Mouse (Mus musculus) CH12.LX (cell line): Measurements from ENCODE around the gene Olfr1257. TPM values are rescaled to one million over a fixed set of nuclear protein-coding genes. Genes with fewer than 3 reads are reported as not detected.

ENCODE experiments used
- DNase-seq: peaks from one replicate; pipeline ENCODE4 v3.0.0-alpha.2; 2013; ENCODE audit errors: extremely low read depth
- H3K27ac ChIP-seq: 2 replicates; pipeline ENCODE4 v1.5.1; 2012; ENCODE audit warnings: low read depth, mild to moderate bottlenecking, control low read depth, moderate library complexity; ENCODE audit not compliant: insufficient read depth
- H3K27me3 ChIP-seq: replicated peaks from 2 replicates; pipeline ENCODE3; 2012; ENCODE audit warnings: inconsistent platforms
- H3K36me3 ChIP-seq, 2 experiments: replicated peaks in 1 of 2; 2 replicates each; pipeline versions ENCODE3 to v1.6.1; 2012; ENCODE audit warnings: inconsistent platforms in 1 of 2, low read length in 1 of 2, mild to moderate bottlenecking in 1 of 2, mixed read lengths in 1 of 2, moderate library complexity in 1 of 2; ENCODE audit not compliant: control insufficient read depth in 1 of 2, insufficient read depth in 1 of 2
- H3K4me1 ChIP-seq, 2 experiments: 2 replicates each; pipeline ENCODE4 v1.6.1; 2012; ENCODE audit warnings: inconsistent platforms in 1 of 2, moderate library complexity in 1 of 2; ENCODE audit not compliant: insufficient read depth in 2 of 2, control insufficient read depth in 1 of 2
- H3K4me2 ChIP-seq: 2 replicates; pipeline ENCODE4 v1.6.1; 2012; ENCODE audit warnings: low read depth, mild to moderate bottlenecking, control low read depth; ENCODE audit not compliant: poor library complexity, insufficient read depth, severe bottlenecking
- H3K4me3 ChIP-seq, 3 experiments: fragments of 150-350 bp in 1 of 3; sonication (generic) in 1 of 3; replicated peaks in 1 of 3; 2 replicates each; pipeline versions ENCODE3 to v1.5.1; 2011 to 2012; ENCODE audit warnings: low read depth in 2 of 3, low read length in 2 of 3, mild to moderate bottlenecking in 2 of 3, moderate library complexity in 2 of 3, control low read depth in 1 of 3, improper control_type of control experiment in 1 of 3, inconsistent platforms in 1 of 3, mixed read lengths in 1 of 3; ENCODE audit not compliant: poor library complexity in 1 of 3
- H3K79me2 ChIP-seq: replicated peaks from 2 replicates; pipeline ENCODE4 v1.6.1; 2012; ENCODE audit warnings: mild to moderate bottlenecking, moderate library complexity; ENCODE audit not compliant: control insufficient read depth, poor library complexity, insufficient read depth, severe bottlenecking; ENCODE audit errors: extremely low read depth
- H3K9ac ChIP-seq: 2 replicates; pipeline ENCODE4 v1.6.1; 2012; ENCODE audit warnings: low read depth, mild to moderate bottlenecking, control low read depth, moderate library complexity; ENCODE audit not compliant: insufficient read depth
- H3K9me3 ChIP-seq: replicated peaks from 2 replicates; pipeline ENCODE3; 2012; ENCODE audit warnings: low read length, inconsistent platforms, mixed read lengths
- ELF1 ChIP-seq: IDR thresholded peaks from 2 replicates; pipeline ENCODE4 v1.6.1; 2014; ENCODE audit warnings: low read depth, mild to moderate bottlenecking, inconsistent platforms, low read length, improper control_type of control experiment
- ETS1 ChIP-seq: conservative IDR thresholded peaks from 2 replicates; pipeline ENCODE4 v1.6.1; 2012; ENCODE audit warnings: low read depth, mild to moderate bottlenecking, inconsistent platforms, low read length, improper control_type of control experiment, moderate library complexity
- HCFC1 ChIP-seq: IDR thresholded peaks from 2 replicates; pipeline ENCODE4 v1.6.1; 2012; ENCODE audit warnings: low read depth, mild to moderate bottlenecking, inconsistent platforms, low read length, improper control_type of control experiment
- IRF4 ChIP-seq: IDR thresholded peaks from 2 replicates; pipeline ENCODE4 v1.6.1; 2014; ENCODE audit warnings: low read depth, mild to moderate bottlenecking, inconsistent platforms, low read length, improper control_type of control experiment
- JUN ChIP-seq: IDR thresholded peaks from 2 replicates; pipeline ENCODE4 v1.6.1; 2011; ENCODE audit warnings: low read depth, mild to moderate bottlenecking, low read length, improper control_type of control experiment, moderate library complexity; ENCODE audit not compliant: insufficient read depth
- JUND ChIP-seq: conservative IDR thresholded peaks from 2 replicates; pipeline ENCODE4 v1.6.1; 2011; ENCODE audit warnings: low read depth, low read length, improper control_type of control experiment
- MAX ChIP-seq: IDR thresholded peaks from 2 replicates; pipeline ENCODE4 v1.6.1; 2011; ENCODE audit warnings: low read length, improper control_type of control experiment
- MAZ ChIP-seq: IDR thresholded peaks from 2 replicates; pipeline ENCODE4 v1.6.1; 2012; ENCODE audit warnings: low read depth, mild to moderate bottlenecking, inconsistent platforms, low read length, improper control_type of control experiment, moderate library complexity
- MXI1 ChIP-seq: IDR thresholded peaks from 2 replicates; pipeline ENCODE4 v1.6.1; 2011; ENCODE audit warnings: mild to moderate bottlenecking, low read depth, low read length, improper control_type of control experiment
- MYC ChIP-seq: IDR thresholded peaks from 2 replicates; pipeline ENCODE4 v1.6.1; 2011; ENCODE audit warnings: low read depth, mild to moderate bottlenecking, improper control_type of control experiment, low read length
- NRF1 ChIP-seq: IDR thresholded peaks from 2 replicates; pipeline ENCODE4 v1.6.1; 2014; ENCODE audit warnings: low read depth, mild to moderate bottlenecking, inconsistent platforms, low read length, improper control_type of control experiment, moderate library complexity
- POLR2A ChIP-seq: IDR thresholded peaks from 2 replicates; pipeline ENCODE4 v1.6.1; 2011; ENCODE audit warnings: low read depth, mild to moderate bottlenecking, improper control_type of control experiment, low read length
- POLR2AphosphoS2 ChIP-seq: IDR thresholded peaks from 2 replicates; pipeline ENCODE4 v1.6.1; 2011; ENCODE audit warnings: low read depth, low read length, improper control_type of control experiment
- RAD21 ChIP-seq: IDR thresholded peaks from 2 replicates; pipeline ENCODE4 v1.6.1; 2011; ENCODE audit warnings: low read depth, mild to moderate bottlenecking, low read length, improper control_type of control experiment, moderate library complexity
- SMC3 ChIP-seq: IDR thresholded peaks from 2 replicates; pipeline ENCODE4 v1.6.1; 2011; ENCODE audit warnings: low read depth, low read length, improper control_type of control experiment
- USF1 ChIP-seq: IDR thresholded peaks from 2 replicates; pipeline ENCODE4 v1.6.1; 2014; ENCODE audit warnings: low read depth, mild to moderate bottlenecking, inconsistent platforms, low read length, improper control_type of control experiment
- ZKSCAN1 ChIP-seq: IDR thresholded peaks from 2 replicates; pipeline ENCODE4 v1.6.1; 2012; ENCODE audit warnings: low read depth, inconsistent platforms, low read length, improper control_type of control experiment, borderline replicate concordance
- ZMIZ1 ChIP-seq: IDR thresholded peaks from 2 replicates; pipeline ENCODE4 v1.6.1; 2012; ENCODE audit warnings: low read depth, mild to moderate bottlenecking, inconsistent platforms, low read length, improper control_type of control experiment
- ZNF384 ChIP-seq: IDR thresholded peaks from 2 replicates; pipeline ENCODE4 v1.6.1; 2012; ENCODE audit warnings: low read depth, low read length, improper control_type of control experiment, inconsistent platforms
- dilution Hi-C: fragments of 300-500 bp; cut with MboI; formaldehyde crosslinking; loops from 2 replicates; pipeline ENCODE4 v1.14.3; 2020; ENCODE audit warnings: low sequenced_read_pairs; ENCODE audit not compliant: extremely low pct_unique_long_range_greater_than_20kb, extremely low pct_ligation_motif_present
- in situ Hi-C: fragments of 300-500 bp; cut with MboI; formaldehyde crosslinking; loops from 3 replicates; pipeline ENCODE4 v1.14.3; 2019; ENCODE audit warnings: low sequenced_read_pairs, low pct_ligation_motif_present, low pct_unique_long_range_greater_than_20kb, mixed read lengths
- polyA plus RNA-seq: library from polyadenylated mRNA; unstranded; fragments of >175 nt; gene quantifications from 2 replicates; pipeline ENCODE4 v1.2.1, GENCODE M21; 2012; ENCODE audit warnings: low read depth; ENCODE audit not compliant: insufficient read length
- total RNA-seq, 2 experiments: library from RNA; depleted of rRNA; stranded (reverse); fragments of 300-350 nt in 1 of 2; fragments of >200 nt in 1 of 2; gene quantifications; 2 replicates each; pipeline ENCODE4 v1.2.3; 2012 to 2014

The Olfr1257 gene
- total and polyA plus RNA-seq, 3 experiments, result not detected

DNA sequence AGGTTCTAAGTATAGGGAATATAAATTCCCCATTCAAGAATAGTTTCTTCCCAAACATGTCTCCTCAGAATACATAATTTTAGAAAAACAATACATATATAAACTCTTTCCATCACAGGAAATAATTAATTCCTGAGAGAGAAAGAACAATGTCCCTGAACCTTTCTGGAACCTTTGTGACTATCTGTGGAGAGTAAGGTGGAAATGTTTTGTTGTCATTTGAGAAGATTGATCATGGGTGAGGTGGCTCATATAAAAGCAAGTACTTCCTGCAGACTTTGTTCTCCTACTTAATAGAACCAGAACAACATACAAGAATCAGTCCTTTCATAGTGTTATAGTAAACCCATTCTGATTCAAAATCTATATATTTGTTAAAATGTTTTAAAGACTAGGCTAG is 48.8 kb downstream of the Olfr1257 start, which contains the start of gene Olfr1258:
Olfr1258 (plus strand) TSS at position 301 of the 400 bp plus-strand sequence.
- Histone ChIP-seq H3K4me1 (no peaks in the 10 kb centered on the region), H3K9ac (no peak within 1 kb of the TSS), H3K27me3 (no peaks in the 10 kb centered on the region), H3K79me2 (no peaks in the 10 kb centered on the region), H3K9me3 (no peaks in the 10 kb centered on the region), H3K27ac (no peak within 1 kb of the TSS), H3K36me3 (no peaks in the 10 kb centered on the region), H3K4me3 (no peak within 1 kb of the TSS), H3K4me2 (no peak within 1 kb of the TSS)
- TF ChIP-seq POLR2A (no peak), NRF1 (no peak), ZMIZ1 (no peak), ETS1 (no peak), IRF4 (no peak), HCFC1 (no peak), POLR2AphosphoS2 (no peak), MAZ (no peak), JUN (no peak), MAX (no peak), USF1 (no peak), JUND (no peak), ZKSCAN1 (no peak), RAD21 (no peak), ELF1 (no peak), MXI1 (no peak), SMC3 (no peak), ZNF384 (no peak), MYC (no peak)
- no peak for DNase-seq
- dilution Hi-C loops, result no loop called here
- in situ Hi-C loops, result no loop called here

Other genes starting within 250 kb of the Olfr1257 start
- not detected in 2 replicates for gene Olfr1249, start 243.5 kb upstream of the Olfr1257 start, total RNA-seq (2012; rRNA removed)
- gene Olfr1249, start 243.5 kb upstream of the Olfr1257 start, total RNA-seq (2014; rRNA removed), result not detected in 2 replicates
- gene Olfr1249, start 243.5 kb upstream of the Olfr1257 start, polyA plus RNA-seq, result not detected in 2 replicates
- 0.04 TPM in 1 of 2 replicates, not detected in the other for gene Olfr1250, start 217.0 kb upstream of the Olfr1257 start, total RNA-seq (2012; rRNA removed)
- gene Olfr1250, start 217.0 kb upstream of the Olfr1257 start, total RNA-seq (2014; rRNA removed), result not detected in 2 replicates
- not detected in 2 replicates for gene Olfr1250, start 217.0 kb upstream of the Olfr1257 start, polyA plus RNA-seq
- not detected in 2 replicates for gene Olfr1251, start 206.5 kb upstream of the Olfr1257 start, total RNA-seq (2012; rRNA removed)
- gene Olfr1251, start 206.5 kb upstream of the Olfr1257 start, total RNA-seq (2014; rRNA removed), result not detected in 2 replicates
- gene Olfr1251, start 206.5 kb upstream of the Olfr1257 start, polyA plus RNA-seq, result not detected in 2 replicates
- gene Olfr1252, start 153.4 kb upstream of the Olfr1257 start, total RNA-seq (2012; rRNA removed), result not detected in 2 replicates
- not detected in 2 replicates for gene Olfr1252, start 153.4 kb upstream of the Olfr1257 start, total RNA-seq (2014; rRNA removed)
- gene Olfr1252, start 153.4 kb upstream of the Olfr1257 start, polyA plus RNA-seq, result not detected in 2 replicates
- gene Olfr1253, start 121.3 kb upstream of the Olfr1257 start, total RNA-seq (2012; rRNA removed), result not detected in 2 replicates
- not detected in 2 replicates for gene Olfr1253, start 121.3 kb upstream of the Olfr1257 start, total RNA-seq (2014; rRNA removed)
- not detected in 2 replicates for gene Olfr1253, start 121.3 kb upstream of the Olfr1257 start, polyA plus RNA-seq
- gene Olfr1254, start 84.8 kb upstream of the Olfr1257 start, total RNA-seq (2012; rRNA removed), result not detected in 2 replicates
- gene Olfr1254, start 84.8 kb upstream of the Olfr1257 start, total RNA-seq (2014; rRNA removed), result not detected in 2 replicates
- gene Olfr1254, start 84.8 kb upstream of the Olfr1257 start, polyA plus RNA-seq, result not detected in 2 replicates
- gene Olfr1255, start 66.4 kb upstream of the Olfr1257 start, total RNA-seq (2012; rRNA removed), result not detected in 2 replicates
- gene Olfr1255, start 66.4 kb upstream of the Olfr1257 start, total RNA-seq (2014; rRNA removed), result not detected in 2 replicates
- gene Olfr1255, start 66.4 kb upstream of the Olfr1257 start, polyA plus RNA-seq, result not detected in 2 replicates
- gene Olfr1256, start 36.9 kb upstream of the Olfr1257 start, total RNA-seq (2012; rRNA removed), result not detected in 2 replicates
- not detected in 2 replicates for gene Olfr1256, start 36.9 kb upstream of the Olfr1257 start, total RNA-seq (2014; rRNA removed)
- not detected in 2 replicates for gene Olfr1256, start 36.9 kb upstream of the Olfr1257 start, polyA plus RNA-seq
- gene Olfr48, start 30.2 kb upstream of the Olfr1257 start, total RNA-seq (2012; rRNA removed), result not detected in 2 replicates
- gene Olfr48, start 30.2 kb upstream of the Olfr1257 start, total RNA-seq (2014; rRNA removed), result not detected in 2 replicates
- not detected in 2 replicates for gene Olfr48, start 30.2 kb upstream of the Olfr1257 start, polyA plus RNA-seq
- not detected in 2 replicates for gene Olfr1258, start 48.9 kb downstream of the Olfr1257 start, total RNA-seq (2012; rRNA removed)
- gene Olfr1258, start 48.9 kb downstream of the Olfr1257 start, total RNA-seq (2014; rRNA removed), result not detected in 2 replicates
- not detected in 2 replicates for gene Olfr1258, start 48.9 kb downstream of the Olfr1257 start, polyA plus RNA-seq
- gene Olfr1259, start 70.2 kb downstream of the Olfr1257 start, total RNA-seq (2012; rRNA removed), result 0.21 and 0.34 TPM in 2 replicates
- not detected in 2 replicates for gene Olfr1259, start 70.2 kb downstream of the Olfr1257 start, total RNA-seq (2014; rRNA removed)
- gene Olfr1259, start 70.2 kb downstream of the Olfr1257 start, polyA plus RNA-seq, result not detected in 2 replicates
- not detected in 2 replicates for gene Olfr1260, start 95.9 kb downstream of the Olfr1257 start, total RNA-seq (2012; rRNA removed)
- gene Olfr1260, start 95.9 kb downstream of the Olfr1257 start, total RNA-seq (2014; rRNA removed), result not detected in 2 replicates
- gene Olfr1260, start 95.9 kb downstream of the Olfr1257 start, polyA plus RNA-seq, result not detected in 2 replicates
- not detected in 2 replicates for gene Olfr1261, start 112.8 kb downstream of the Olfr1257 start, total RNA-seq (2012; rRNA removed)
- not detected in 2 replicates for gene Olfr1261, start 112.8 kb downstream of the Olfr1257 start, total RNA-seq (2014; rRNA removed)
- not detected in 2 replicates for gene Olfr1261, start 112.8 kb downstream of the Olfr1257 start, polyA plus RNA-seq
- gene Olfr1262, start 121.7 kb downstream of the Olfr1257 start, total RNA-seq (2012; rRNA removed), result not detected in 2 replicates
- gene Olfr1262, start 121.7 kb downstream of the Olfr1257 start, total RNA-seq (2014; rRNA removed), result not detected in 2 replicates
- gene Olfr1262, start 121.7 kb downstream of the Olfr1257 start, polyA plus RNA-seq, result not detected in 2 replicates
- not detected in 2 replicates for gene Olfr1263, start 133.7 kb downstream of the Olfr1257 start, total RNA-seq (2012; rRNA removed)
- gene Olfr1263, start 133.7 kb downstream of the Olfr1257 start, total RNA-seq (2014; rRNA removed), result not detected in 2 replicates
- not detected in 2 replicates for gene Olfr1263, start 133.7 kb downstream of the Olfr1257 start, polyA plus RNA-seq
- not detected in 2 replicates for gene Olfr1264, start 147.1 kb downstream of the Olfr1257 start, total RNA-seq (2012; rRNA removed)
- not detected in 2 replicates for gene Olfr1264, start 147.1 kb downstream of the Olfr1257 start, total RNA-seq (2014; rRNA removed)
- gene Olfr1264, start 147.1 kb downstream of the Olfr1257 start, polyA plus RNA-seq, result not detected in 2 replicates
- not detected in 2 replicates for gene Olfr1265, start 156.9 kb downstream of the Olfr1257 start, total RNA-seq (2012; rRNA removed)
- not detected in 2 replicates for gene Olfr1265, start 156.9 kb downstream of the Olfr1257 start, total RNA-seq (2014; rRNA removed)
- not detected in 2 replicates for gene Olfr1265, start 156.9 kb downstream of the Olfr1257 start, polyA plus RNA-seq
- not detected in 2 replicates for gene Olfr140, start 185.2 kb downstream of the Olfr1257 start, total RNA-seq (2012; rRNA removed)
- gene Olfr140, start 185.2 kb downstream of the Olfr1257 start, total RNA-seq (2014; rRNA removed), result not detected in 2 replicates
- not detected in 2 replicates for gene Olfr140, start 185.2 kb downstream of the Olfr1257 start, polyA plus RNA-seq
- not detected in 2 replicates for gene Olfr1269, start 243.0 kb downstream of the Olfr1257 start, total RNA-seq (2012; rRNA removed)
- gene Olfr1269, start 243.0 kb downstream of the Olfr1257 start, total RNA-seq (2014; rRNA removed), result not detected in 2 replicates
- gene Olfr1269, start 243.0 kb downstream of the Olfr1257 start, polyA plus RNA-seq, result not detected in 2 replicates